13 mouse cellular contexts compared by ENCODE assay signal in genomic region chr1:136796361-136797090, GRCm38 (mm10).
A peak's percentile ranks its signal among the peaks of the same experiment; 100 is the strongest.
DNase-seq lines count a peak whose midpoint lies in the region; ATAC-seq and TF ChIP-seq lines count a peak whose summit lies in the region.
"Had no signal": no experiment of that assay in that cellular context is flagged by ENCODE, and none has a peak within 500 bp of the region (broad histone marks: within the 10 kb centered on the region; RNA-seq: fewer than 3 reads in every experiment).

No protein-coding gene starts in this region.

- H3K4me1 ChIP-seq in lung, embryonic 15.5 days, result no peaks in the 10 kb centered on the region
- H3K4me1 ChIP-seq in lung, adult 2 months (ENCODE audit: control insufficient read depth, insufficient read depth, low read length), result no peaks in the 10 kb centered on the region
- H3K4me1 ChIP-seq in kidney, embryonic 15.5 days, result no peaks in the 10 kb centered on the region

- H3K4me2 ChIP-seq in lung, embryonic 15.5 days, result peak overlapping the region; percentile 13; the same call in 1 of the 2 replicates
- 0 out of 2 replicates have a peak overlapping the region, but pooled peaks have one; percentile 19 for H3K4me2 ChIP-seq in kidney, embryonic 15.5 days

- H3K27ac ChIP-seq in lung, embryonic 15.5 days, result peak overlapping the region; percentile 44; the same call in 1 of the 2 replicates
- H3K27ac ChIP-seq in kidney, embryonic 15.5 days, result peak overlapping the region; percentile 48; the same call in 1 of the 2 replicates
- H3K27ac ChIP-seq: hindbrain, postnatal 0 days had no signal

- no peak for ATAC-seq in lung, embryonic 15.5 days (ENCODE audit: borderline replicate concordance, extremely low read depth, low FRiP score, low TSS enrichment)
- no peak for ATAC-seq in kidney, embryonic 15.5 days (replicated peaks; ENCODE audit: low FRiP score)
- ATAC-seq: hindbrain, postnatal 0 days had no signal

- H3K9ac ChIP-seq in lung, embryonic 15.5 days, result no peak overlapping the region
- no peak overlapping the region for H3K9ac ChIP-seq in kidney, embryonic 15.5 days

- H3K4me3 ChIP-seq in lung, embryonic 15.5 days, result no peak overlapping the region
- H3K4me3 ChIP-seq in lung, adult 2 months (replicated peaks; ENCODE audit: extremely low read depth, low read depth, low read length), result no peak overlapping the region
- no peak overlapping the region for H3K4me3 ChIP-seq in kidney, embryonic 15.5 days (replicated peaks)

- H3K9me3 ChIP-seq in lung, embryonic 15.5 days, result no peaks in the 10 kb centered on the region
- H3K9me3 ChIP-seq in kidney, embryonic 15.5 days (replicated peaks), result no peaks in the 10 kb centered on the region

- peak; percentile 35 for DNase-seq in embryo, embryonic 10 days (ENCODE audit: low spot score)
- DNase-seq in embryo, embryonic 10.5 days (ENCODE audit: low spot score), result no peak
- DNase-seq in lung, adult 2 months, result no peak
- peak; percentile 12 for DNase-seq in lung, postnatal 25 days (ENCODE audit: low spot score)
- no peak for DNase-seq in frontal cortex, postnatal 25 days (ENCODE audit: low spot score in 2 of 2)
- DNase-seq in spleen, postnatal 14 days (ENCODE audit: low spot score in 2 of 2), result no peak
- DNase-seq: B cell, adult 2 months; gastrocnemius, postnatal 10 days; layer of hippocampus, adult 9-11 months; right cerebral cortex, adult 18-20 months had no signal

- WGBS in lung, embryonic 15.5 days, result 34% methylated on average over 17 of the region's 17 CpGs
- WGBS in lung, adult 2 months, result 19% methylated on average over 17 of the region's 17 CpGs
- WGBS in kidney, embryonic 15.5 days, result 44% methylated on average over 17 of the region's 17 CpGs

- no peak for TF ChIP-seq POLR2A in lung, adult 2 months (IDR thresholded peaks at IDR 0.05; ENCODE audit: borderline replicate concordance, extremely low read depth, low read depth, low read length)

- H3K36me3 ChIP-seq in lung, embryonic 15.5 days, result no peaks in the 10 kb centered on the region
- H3K36me3 ChIP-seq in kidney, embryonic 15.5 days, result no peaks in the 10 kb centered on the region

- no peaks in the 10 kb centered on the region for H3K27me3 ChIP-seq in lung, embryonic 15.5 days
- H3K27me3 ChIP-seq in kidney, embryonic 15.5 days, result no peaks in the 10 kb centered on the region

- TF ChIP-seq CTCF in lung, adult 2 months (IDR thresholded peaks at IDR 0.05; ENCODE audit: insufficient read depth, low read length), result no peak

Comparison
In these comparisons a context has a peak if more than half of its experiments do, and no peak if none do; other contexts are left out.
1. DNase-seq: peak in embryo, embryonic 10 days (single experiment) and lung, postnatal 25 days (single experiment); none in embryo, embryonic 10.5 days (single experiment), lung, adult 2 months (single experiment), frontal cortex, postnatal 25 days (0 of 2) and spleen, postnatal 14 days (0 of 2).